Mouse (Mus musculus): ENCODE measurements around the gene Fhit.

The Fhit gene

DNA sequence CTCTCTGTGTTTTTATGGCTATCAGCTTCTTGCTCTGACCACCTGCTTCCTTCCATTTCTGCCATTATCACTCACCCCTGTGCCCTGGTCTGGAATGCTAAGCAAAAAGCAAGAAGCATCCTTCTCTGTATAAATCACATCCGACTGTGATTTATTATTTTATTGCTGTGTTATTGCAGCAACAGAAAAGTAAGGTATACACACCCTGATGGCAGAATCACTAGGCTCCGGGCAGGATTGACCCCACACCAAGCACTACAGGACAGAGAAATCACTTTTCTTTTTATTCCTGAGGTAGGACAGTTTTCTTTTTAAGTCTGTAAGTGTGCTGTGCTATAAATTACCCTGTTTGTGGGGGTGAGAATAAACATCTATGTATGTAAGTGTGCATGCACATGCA, 460.1 kb downstream of the Fhit start:
- DNase-seq (ENCODE audit: low spot score): no peak

DNA sequence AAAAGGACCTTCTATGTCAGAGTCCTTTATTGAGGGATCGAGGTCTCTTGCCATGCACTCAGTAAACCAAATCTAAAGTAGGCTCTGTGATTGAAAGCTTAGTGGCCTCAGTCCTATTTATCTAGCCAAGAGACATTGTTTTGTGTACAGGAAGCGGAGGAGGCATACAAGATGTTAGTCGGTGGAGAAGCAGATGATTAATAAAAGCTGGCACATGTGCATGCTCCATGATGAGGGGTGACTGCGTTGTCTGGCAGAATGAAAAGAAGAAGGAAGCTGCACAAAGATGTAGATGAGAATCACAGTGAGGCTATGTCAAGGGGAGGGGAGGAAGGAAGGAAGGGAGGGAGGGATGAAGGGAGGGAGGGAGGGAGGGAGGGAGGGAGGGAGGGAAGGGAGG, 481.8 kb downstream of the Fhit start:
- DNase-seq (ENCODE audit: low spot score): no peak

DNA sequence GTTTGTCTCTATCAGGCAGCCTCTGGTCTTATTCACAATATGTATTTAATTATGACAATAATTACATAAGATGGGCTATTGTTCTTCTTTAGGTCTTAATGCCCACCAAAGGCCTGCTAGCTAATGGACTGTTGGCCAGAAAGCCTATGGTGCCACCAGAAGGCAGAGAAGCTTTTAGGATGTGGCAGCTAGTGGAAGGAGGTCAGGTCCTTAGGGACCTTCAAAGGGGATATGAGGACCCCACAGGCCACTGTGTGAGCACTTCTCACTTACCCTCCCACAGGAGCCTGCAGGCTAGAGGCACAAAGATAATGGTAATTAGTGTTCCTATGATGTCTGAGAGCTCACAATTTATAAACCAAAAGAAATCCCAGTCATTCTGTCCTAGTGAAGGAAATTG, 482.2 kb downstream of the Fhit start:
- no peak for DNase-seq (ENCODE audit: low spot score)

GRCm38 (mm10) chr14:10677627-10678026, 484.2 kb downstream of the Fhit start:
- no peak for DNase-seq (ENCODE audit: low spot score)

DNA sequence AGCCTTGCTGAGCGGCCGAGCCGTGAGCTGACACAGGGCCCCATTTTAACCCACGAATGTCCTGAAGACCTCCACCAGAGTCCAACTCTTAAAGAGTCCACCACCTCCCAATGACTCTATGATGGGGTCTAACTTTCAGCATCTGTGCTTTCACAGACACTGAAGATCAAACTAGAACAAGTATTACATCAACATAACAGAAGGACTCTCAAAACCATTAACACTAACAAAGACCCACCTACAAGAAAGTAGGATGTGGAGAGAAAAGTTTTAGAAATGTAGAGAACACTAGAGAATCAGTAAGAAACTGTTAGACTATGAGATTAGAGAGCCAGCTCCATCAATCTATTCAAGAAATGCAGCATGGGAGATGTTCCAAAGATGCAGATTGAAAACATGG, 501.6 kb downstream of the Fhit start:
- no peak for DNase-seq (ENCODE audit: low spot score)

DNA sequence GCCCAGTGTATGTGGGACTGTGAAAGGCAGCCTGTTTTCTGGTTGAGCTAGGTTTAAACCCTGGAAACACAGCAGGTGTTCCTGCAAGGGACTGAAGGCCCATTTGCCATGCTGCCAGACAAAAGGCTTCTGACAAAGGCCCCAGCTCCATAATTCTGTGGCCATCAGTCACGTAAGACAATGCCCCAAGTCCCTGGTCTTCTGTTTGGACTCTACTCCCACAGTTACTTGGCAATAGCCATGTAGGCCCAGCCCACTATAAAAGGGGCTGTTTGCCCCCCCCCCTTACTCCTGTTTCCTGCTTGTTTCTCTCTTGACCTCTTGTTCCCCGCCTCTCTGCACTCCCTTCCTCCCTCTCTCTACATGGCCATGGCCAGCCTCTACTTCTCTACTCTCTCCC, 502.5 kb downstream of the Fhit start:
- DNase-seq (ENCODE audit: low spot score): peak; percentile 64

- DNase-seq (ENCODE audit: low spot score): no peak
Observed at GRCm38 (mm10) chr14:10658219-10658618, 503.6 kb downstream of the Fhit start.

- no peak for DNase-seq (ENCODE audit: low spot score)
Observed at GRCm38 (mm10) chr14:10657364-10657763, 504.5 kb downstream of the Fhit start.

DNA sequence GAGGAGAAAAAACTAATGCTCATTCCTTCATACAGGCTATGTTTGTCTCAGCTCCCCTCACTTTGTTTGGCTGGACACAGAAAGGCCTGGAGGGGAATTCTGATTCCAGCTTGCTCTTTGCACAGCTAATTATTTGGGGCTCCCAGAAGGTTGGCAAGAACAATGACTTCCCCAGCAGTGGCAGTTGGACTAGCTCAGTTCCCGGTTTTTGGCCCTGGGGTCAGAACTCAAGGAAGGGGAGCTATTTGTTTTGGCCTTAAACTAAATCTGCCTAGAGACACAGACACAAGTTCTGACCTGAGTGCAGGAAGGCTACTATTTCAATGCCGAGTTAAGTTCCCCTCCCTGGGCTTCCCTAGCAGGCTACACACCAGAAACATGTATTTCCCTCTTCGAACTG, 506.0 kb downstream of the Fhit start:
- peak; percentile 17 for DNase-seq (ENCODE audit: low spot score)

GRCm38 (mm10) chr14:10647832-10648231, 514.0 kb downstream of the Fhit start:
- DNase-seq (ENCODE audit: low spot score): no peak

- peak; percentile 12 for DNase-seq (ENCODE audit: low spot score)
Observed at GRCm38 (mm10) chr14:10631783-10632182, 530.1 kb downstream of the Fhit start.

DNA sequence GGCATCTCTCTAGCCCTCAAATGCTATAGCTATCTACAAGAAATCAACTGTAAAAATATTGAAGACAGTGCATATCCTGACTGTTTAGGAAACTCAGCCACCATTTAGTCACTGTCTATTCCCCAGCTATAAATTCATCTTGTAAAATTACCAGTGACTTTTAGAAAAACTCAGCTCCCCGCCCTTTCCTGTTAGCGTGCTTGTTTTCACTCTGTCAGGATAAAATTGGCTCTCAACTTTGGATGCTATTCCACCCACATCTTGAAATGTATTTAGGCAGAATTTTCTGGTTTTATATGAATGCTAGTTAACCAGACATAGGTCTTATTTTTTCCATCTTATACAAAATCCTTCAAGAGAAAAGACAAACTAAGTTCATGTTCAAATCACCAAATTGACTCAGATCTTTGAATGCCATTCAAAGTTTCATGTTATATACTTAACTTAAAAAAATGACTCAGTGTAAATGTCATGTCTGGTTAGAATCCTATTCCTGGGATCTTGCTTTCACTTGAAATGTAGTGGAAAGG, 530.9 kb downstream of the Fhit start:
- DNase-seq (ENCODE audit: low spot score): no peak

DNA sequence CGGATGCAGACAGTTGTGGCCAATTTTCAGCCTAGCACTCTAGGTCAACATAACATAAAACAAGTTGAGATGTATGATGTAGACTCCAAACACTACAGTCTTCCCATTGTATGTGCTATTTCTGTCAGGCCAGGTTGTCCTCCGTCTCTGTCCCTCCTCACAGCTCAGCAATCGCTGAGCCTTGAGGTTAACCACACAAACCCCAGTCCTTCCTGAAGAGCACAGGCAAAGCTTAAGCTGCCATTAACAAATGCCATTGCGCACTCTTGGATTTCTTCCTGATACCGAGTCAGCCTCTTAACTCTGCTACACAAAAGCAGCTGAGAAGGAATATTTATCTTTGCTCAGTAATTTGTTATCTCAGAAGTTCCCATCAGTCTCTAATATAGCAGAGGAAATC, 568.4 kb downstream of the Fhit start:
- no peak for DNase-seq (ENCODE audit: low spot score)

GRCm38 (mm10) chr14:10568937-10569552, 592.8 kb downstream of the Fhit start:
- DNase-seq (ENCODE audit: low spot score): no peak

DNA sequence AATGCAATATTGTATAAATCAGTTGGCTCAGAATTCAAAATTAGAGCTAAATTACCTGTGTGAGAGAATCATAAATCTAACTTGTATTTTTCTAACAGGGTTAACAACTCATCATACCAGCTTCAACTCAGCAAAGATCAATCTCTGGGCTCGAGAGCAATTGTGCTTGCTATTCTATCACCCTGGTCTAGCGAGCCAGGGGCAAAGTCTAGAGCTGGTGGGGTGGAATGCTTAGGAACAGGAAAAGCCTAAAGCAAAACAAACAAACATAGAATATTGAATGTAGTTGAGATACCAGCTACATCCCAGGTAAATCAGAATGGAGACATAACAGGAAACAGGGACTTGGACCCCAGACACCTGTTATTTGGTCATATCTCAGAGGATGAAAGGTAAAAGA, 594.1 kb downstream of the Fhit start:
- no peak for DNase-seq (ENCODE audit: low spot score)

- peak; percentile 24 for DNase-seq (ENCODE audit: low spot score)
Observed at GRCm38 (mm10) chr14:10554755-10555154, 607.1 kb downstream of the Fhit start.

- DNase-seq (ENCODE audit: low spot score): no peak
Observed at GRCm38 (mm10) chr14:10548632-10549031, 613.2 kb downstream of the Fhit start.

- no peak for DNase-seq (ENCODE audit: low spot score)
Observed at GRCm38 (mm10) chr14:10545916-10546315, 615.9 kb downstream of the Fhit start.

DNA sequence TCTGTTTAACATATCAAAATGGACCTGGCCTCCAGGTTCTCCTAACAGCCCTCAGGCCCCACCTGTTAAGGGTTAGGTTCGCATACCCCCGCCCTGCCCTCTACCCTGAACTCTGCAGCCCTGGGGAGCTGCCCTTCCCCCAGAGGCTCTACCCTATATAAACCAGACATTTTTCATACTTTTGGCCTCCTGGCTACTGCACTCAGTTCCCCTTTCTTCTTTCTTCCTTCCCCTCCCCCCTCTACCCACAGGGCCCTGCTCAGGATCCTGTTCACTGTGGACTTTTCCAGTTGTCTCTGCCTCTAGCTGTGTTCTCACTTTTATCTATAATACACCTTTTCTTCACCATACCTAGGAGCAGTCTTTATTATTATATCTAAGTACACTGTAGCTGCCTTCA, 627.0 kb downstream of the Fhit start:
- no peak for DNase-seq (ENCODE audit: low spot score)

GRCm38 (mm10) chr14:10531748-10532500, 629.9 kb downstream of the Fhit start:
- no peak for DNase-seq (ENCODE audit: low spot score)

DNA sequence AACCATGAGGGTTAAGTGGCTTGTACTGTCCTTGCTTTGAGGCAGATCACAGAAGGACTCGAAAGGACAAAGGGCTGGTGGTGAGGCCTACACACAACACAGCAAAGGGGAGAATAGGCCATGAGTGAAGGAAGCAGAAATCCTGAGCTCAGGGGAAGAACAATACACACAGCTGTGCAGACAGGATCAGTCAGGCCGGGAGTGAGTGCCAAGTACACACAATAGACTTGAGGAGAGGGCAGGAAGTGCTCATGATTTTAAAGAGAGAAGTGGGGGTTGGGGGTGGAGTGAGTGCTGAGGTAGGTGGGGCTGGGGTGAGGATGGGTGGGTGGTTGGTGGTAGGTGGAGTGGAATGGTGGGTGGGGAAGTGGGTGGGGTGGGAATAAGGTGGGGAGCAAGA, 635.0 kb downstream of the Fhit start:
- peak; percentile 32 for DNase-seq (ENCODE audit: low spot score)

- DNase-seq (ENCODE audit: low spot score): no peak
Observed at GRCm38 (mm10) chr14:10525786-10526185, 636.0 kb downstream of the Fhit start.

- DNase-seq (ENCODE audit: low spot score): no peak
Observed at GRCm38 (mm10) chr14:10514026-10514425, 647.8 kb downstream of the Fhit start.

- DNase-seq (ENCODE audit: low spot score): no peak
Observed at GRCm38 (mm10) chr14:10509252-10509651, 652.6 kb downstream of the Fhit start.

All from embryo, embryonic 10.5 days (tissue).